Mouse (Mus musculus) stomach, postnatal 0 days (tissue): ENCODE data around the gene Mef2d. TPM values are rescaled to one million over a fixed set of nuclear protein-coding genes. Genes with fewer than 3 reads are reported as not detected.

Experiments used
- ATAC-seq: fragments of 200-750 bp; cut with Nextera tagmentation; 2 replicates; pipeline ENCODE4 v1.8.0; 2017; ENCODE audit not compliant: low FRiP score, low TSS enrichment
- DNase-seq: peaks from one replicate; pipeline ENCODE4 v3.0.0-alpha.2; 2016; ENCODE audit warnings: low spot score
- H3K27ac ChIP-seq: fragments of 300-500 bp; sonication (generic); replicated peaks from 2 replicates; pipeline ENCODE4 v1.5.1; 2014; ENCODE audit warnings: mild to moderate bottlenecking, control low read depth
- H3K27me3 ChIP-seq: fragments of 300-500 bp; sonication (generic); 2 replicates; pipeline ENCODE4 v1.6.1; 2014; ENCODE audit warnings: low read length; ENCODE audit not compliant: control insufficient read depth, insufficient read depth
- H3K36me3 ChIP-seq: fragments of 300-500 bp; sonication (generic); 2 replicates; pipeline ENCODE4 v1.6.1; 2014; ENCODE audit warnings: low read length, mixed read lengths; ENCODE audit not compliant: control insufficient read depth, insufficient read depth
- H3K4me1 ChIP-seq: fragments of 300-500 bp; sonication (generic); replicated peaks from 2 replicates; pipeline ENCODE4 v1.6.1; 2014; ENCODE audit warnings: antibody characterized with exemption; ENCODE audit not compliant: control insufficient read depth, insufficient read depth
- H3K4me2 ChIP-seq: fragments of 300-500 bp; sonication (generic); replicated peaks from 2 replicates; pipeline ENCODE4 v1.6.1; 2014; ENCODE audit warnings: low read depth, mild to moderate bottlenecking, control low read depth, moderate library complexity
- H3K4me3 ChIP-seq: fragments of 300-500 bp; sonication (generic); 2 replicates; pipeline ENCODE4 v1.5.1; 2014; ENCODE audit warnings: low read depth, low read length, control low read depth
- H3K9ac ChIP-seq: fragments of 300-500 bp; sonication (generic); 2 replicates; pipeline ENCODE4 v1.6.1; 2014; ENCODE audit warnings: mild to moderate bottlenecking, low read length, control low read depth, mixed read lengths
- H3K9me3 ChIP-seq: fragments of 300-500 bp; sonication (generic); 2 replicates; pipeline ENCODE4 v1.6.1; 2016; ENCODE audit warnings: low read length; ENCODE audit not compliant: control insufficient read depth
- CTCF ChIP-seq: IDR thresholded peaks from 2 replicates; pipeline ENCODE4 v1.5.1; 2016; ENCODE audit warnings: antibody characterized with exemption, low read depth, mild to moderate bottlenecking, moderate library complexity
- EP300 ChIP-seq: optimal IDR thresholded peaks from 2 replicates; pipeline ENCODE3; 2016; ENCODE audit warnings: antibody characterized with exemption
- WGBS: fragments of 180-500 bp; shearing (Covaris S2); extraction: QIAGEN DNeasy Blood & Tissue Kit; methylation state at CpG from one replicate; pipeline ENCODE4 v1.1.7; 2014; 5-methylcytosine and 5-hydroxymethylcytosine counted together
- polyA plus RNA-seq: library from polyadenylated mRNA; unstranded; fragments of >200 nt; fragmentation: Nextera tagmentation; extraction: Ambion mirVana; gene quantifications from 2 replicates; pipeline ENCODE4 v1.2.1, GENCODE M21; 2015

Gene Mef2d
- polyA plus RNA-seq, 1 experiment from 2014 or later: 10.6 TPM

- no peak for TF ChIP-seq CTCF
- no peak for TF ChIP-seq EP300
- Histone ChIP-seq H3K4me1 (no peaks in the 10 kb centered on the region), H3K27ac (0 out of 2 replicates have a peak overlapping the region, but pooled peaks have one; percentile 13), H3K9me3 (no peaks in the 10 kb centered on the region), H3K4me2 (no peak overlapping the region), H3K4me3 (no peak overlapping the region), H3K9ac (no peak overlapping the region), H3K36me3 (peaks cover 12% of the 10 kb centered on the region), H3K27me3 (no peaks in the 10 kb centered on the region)
- ATAC-seq: no peak
- no peak for DNase-seq
- 74% methylated on average over 6 of the region's 6 CpGs for WGBS
Measured at GRCm38 (mm10) chr3:88102611-88103010, 39.6 kb upstream of the Mef2d start.

- ATAC-seq (no peak), DNase-seq (no peak)
- H3K27ac ChIP-seq: no peak overlapping the region
- H3K36me3 ChIP-seq: peaks cover 5% of the 10 kb centered on the region
- 92% methylated on average over 4 of the region's 4 CpGs for WGBS
- H3K4me1 ChIP-seq: no peaks in the 10 kb centered on the region
- H3K9ac ChIP-seq: no peak overlapping the region
- no peaks in the 10 kb centered on the region for H3K9me3 ChIP-seq
- no peak for TF ChIP-seq EP300
- TF ChIP-seq CTCF: no peak
- H3K4me3 ChIP-seq: no peak overlapping the region
- H3K4me2 ChIP-seq: no peak overlapping the region
- H3K27me3 ChIP-seq: no peaks in the 10 kb centered on the region
Measured at GRCm38 (mm10) chr3:88106126-88106525, 36.0 kb upstream of the Mef2d start.

- H3K4me3 ChIP-seq: no peak overlapping the region
- no peak overlapping the region for H3K27ac ChIP-seq
- H3K4me2 ChIP-seq: no peak overlapping the region
- no peaks in the 10 kb centered on the region for H3K27me3 ChIP-seq
- H3K9me3 ChIP-seq: no peaks in the 10 kb centered on the region
- DNase-seq: no peak
- H3K4me1 ChIP-seq: no peaks in the 10 kb centered on the region
- H3K9ac ChIP-seq: no peak overlapping the region
- 92% methylated on average over 6 of the region's 6 CpGs for WGBS
- ATAC-seq: 0 out of 2 replicates have a peak, but pooled peaks have one; percentile 25
- TF ChIP-seq EP300 (no peak), CTCF (no peak)
- H3K36me3 ChIP-seq: peaks cover 6% of the 10 kb centered on the region; the same call in 1 of the 2 replicates
Measured at GRCm38 (mm10) chr3:88109126-88109525, 33.0 kb upstream of the Mef2d start.

DNA sequence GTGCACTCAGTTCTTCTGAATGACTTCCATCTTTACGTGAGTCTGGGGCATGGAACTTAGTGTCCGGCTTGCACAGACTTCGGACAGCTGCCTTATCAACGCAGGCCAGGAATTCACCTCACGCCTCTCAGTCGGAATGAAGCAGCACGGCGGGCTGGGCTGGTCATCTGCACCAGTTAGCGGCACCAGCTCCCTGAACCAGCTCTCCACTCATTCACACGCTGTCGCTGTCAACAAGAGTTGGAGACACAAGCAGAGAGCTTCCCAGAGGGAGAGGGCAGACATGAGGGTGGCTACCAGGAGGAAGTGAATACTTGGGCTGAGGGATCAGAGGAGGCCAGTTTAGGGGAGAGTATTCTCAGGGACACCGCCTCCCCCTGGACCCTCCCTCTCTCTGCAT, 27.8 kb upstream of the Mef2d start:
- no peaks in the 10 kb centered on the region for H3K4me1 ChIP-seq
- H3K27ac ChIP-seq: no peak overlapping the region
- no peak for TF ChIP-seq CTCF
- TF ChIP-seq EP300: no peak
- H3K4me3 ChIP-seq: no peak overlapping the region
- 94% methylated on average over 12 of the region's 12 CpGs for WGBS
- H3K27me3 ChIP-seq: no peaks in the 10 kb centered on the region
- no peak overlapping the region for H3K4me2 ChIP-seq
- peaks cover 16% of the 10 kb centered on the region; the same call in 1 of the 2 replicates for H3K36me3 ChIP-seq
- no peak overlapping the region for H3K9ac ChIP-seq
- DNase-seq (no peak), ATAC-seq (no peak)
- no peaks in the 10 kb centered on the region for H3K9me3 ChIP-seq

GRCm38 (mm10) chr3:88120117-88120651, 22.0 kb upstream of the Mef2d start:
- peaks cover 6% of the 10 kb centered on the region; the same call in 1 of the 2 replicates for H3K36me3 ChIP-seq
- ATAC-seq (no peak), DNase-seq (no peak)
- TF ChIP-seq CTCF (no peak), EP300 (no peak)
- no peaks in the 10 kb centered on the region for H3K27me3 ChIP-seq
- H3K9me3 ChIP-seq: no peaks in the 10 kb centered on the region
- H3K4me3 ChIP-seq: no peak overlapping the region
- H3K4me2 ChIP-seq: no peak overlapping the region
- no peaks in the 10 kb centered on the region for H3K4me1 ChIP-seq
- no peak overlapping the region for H3K27ac ChIP-seq
- 78% methylated on average over 19 of the region's 19 CpGs for WGBS
- H3K9ac ChIP-seq: no peak overlapping the region

DNA sequence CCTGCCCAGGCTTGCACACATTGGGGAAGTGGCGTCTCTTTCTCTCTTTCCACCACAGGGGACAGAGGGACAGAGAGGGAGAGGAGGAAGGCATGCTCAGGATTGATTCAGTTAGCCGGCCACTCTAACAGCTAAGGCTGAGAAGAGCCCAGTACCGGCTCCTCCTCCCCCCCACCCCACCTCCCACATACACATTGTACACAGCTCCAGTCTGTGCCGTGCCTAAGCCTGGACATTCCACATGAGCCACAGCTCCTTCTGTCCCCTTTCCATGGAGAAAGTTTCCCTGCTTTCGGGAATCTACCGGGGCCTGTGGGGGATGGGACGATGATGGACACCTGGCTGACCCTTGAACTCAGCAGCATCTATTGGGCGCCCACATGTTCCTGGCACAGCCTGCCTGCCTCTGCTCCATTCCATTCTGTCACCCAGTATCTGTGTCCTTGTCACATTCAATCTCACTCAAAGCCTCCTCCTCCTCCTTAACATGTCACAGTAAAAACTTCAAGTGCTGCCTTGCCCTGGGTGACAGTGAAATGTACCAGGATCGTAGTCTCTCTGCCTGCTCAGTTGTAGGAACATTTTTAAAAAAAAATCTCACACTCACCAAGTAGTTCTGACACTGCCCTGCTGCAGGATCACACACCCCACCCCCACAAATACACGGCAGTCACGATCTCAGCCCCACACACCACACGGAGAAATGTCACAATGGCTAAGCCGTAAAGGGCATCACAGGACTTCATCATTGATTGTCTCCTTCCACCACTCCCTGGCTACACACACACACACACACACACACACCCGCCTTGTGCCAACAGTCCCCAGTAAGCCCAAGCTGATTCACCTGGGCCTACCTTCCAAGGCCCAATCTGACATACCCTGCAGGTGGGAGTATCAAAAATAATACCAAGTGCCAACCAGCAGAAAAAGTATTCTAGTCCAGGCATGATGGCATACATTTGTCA, 20.7 kb upstream of the Mef2d start:
- TF ChIP-seq EP300: no peak
- TF ChIP-seq CTCF: no peak
- no peak overlapping the region for H3K27ac ChIP-seq
- no peak overlapping the region for H3K4me3 ChIP-seq
- no peaks in the 10 kb centered on the region for H3K27me3 ChIP-seq
- H3K9me3 ChIP-seq: no peaks in the 10 kb centered on the region
- H3K36me3 ChIP-seq: peaks cover 6% of the 10 kb centered on the region; the same call in 1 of the 2 replicates
- H3K4me1 ChIP-seq: no peaks in the 10 kb centered on the region
- peak; percentile 68 for ATAC-seq
- no peak overlapping the region for H3K4me2 ChIP-seq
- H3K9ac ChIP-seq: no peak overlapping the region
- peak; percentile 39 for DNase-seq
- WGBS: 71% methylated on average over 14 of the region's 14 CpGs
